Mouse (Mus musculus) testis, adult 2 months (tissue): ENCODE data around the gene Myh10.

ENCODE experiments used
- CTCF ChIP-seq: fragments of 200-500 bp; IDR thresholded peaks from 2 replicates; pipeline ENCODE4 v1.5.1; 2012; ENCODE audit warnings: low read depth, mild to moderate bottlenecking, inconsistent platforms, low read length, moderate library complexity; ENCODE audit not compliant: control insufficient read depth, insufficient read depth, insufficient replicate concordance
- POLR2A ChIP-seq: fragments of 200-500 bp; IDR thresholded peaks from 2 replicates; pipeline ENCODE4 v1.6.1; 2012; ENCODE audit warnings: low read depth, mild to moderate bottlenecking, inconsistent platforms, low read length, moderate library complexity; ENCODE audit not compliant: control insufficient read depth

- no peak for TF ChIP-seq POLR2A
- no peak for TF ChIP-seq CTCF
Observed at GRCm38 (mm10) chr11:68689304-68689703, 2.1 kb upstream of the Myh10 start.
